In the genomic region with DNA sequence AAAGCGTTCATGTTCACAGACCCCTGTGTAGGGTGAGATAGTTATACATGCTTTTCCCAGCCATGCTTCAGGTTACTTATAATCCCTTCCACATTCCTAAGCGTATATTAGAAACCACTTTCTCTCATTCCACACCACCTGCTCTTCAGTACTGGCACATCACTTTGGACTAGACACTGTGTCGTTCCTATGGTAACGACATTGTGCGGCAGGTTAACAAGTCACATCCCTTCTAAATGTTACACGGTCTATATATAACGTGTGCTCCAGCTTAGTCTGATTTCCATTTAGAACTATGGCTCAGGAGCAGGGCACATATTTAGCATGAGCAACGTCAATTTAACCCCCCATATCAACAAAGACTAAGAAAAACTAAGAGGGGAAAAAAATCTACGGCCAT, we compare ENCODE assay signal across 26 mouse cellular contexts. TPM values are rescaled to one million over a fixed set of nuclear protein-coding genes. Genes with fewer than 3 reads are reported as not detected.
DNase-seq lines count a peak whose midpoint lies in the region; ATAC-seq and TF ChIP-seq lines count a peak whose summit lies in the region.
"Had no signal": no experiment of that assay in that cellular context is flagged by ENCODE, and none has a peak within 500 bp of the region (broad histone marks: within the 10 kb centered on the region; RNA-seq: fewer than 3 reads in every experiment).

No protein-coding gene starts in this region.

- H3K79me2 ChIP-seq in heart, adult 2 months (replicated peaks; ENCODE audit: control insufficient read depth, insufficient read depth, low read length), result no peaks in the 10 kb centered on the region

- no peak overlapping the region for H3K4me2 ChIP-seq in embryonic facial prominence, embryonic 12.5 days (replicated peaks)
- H3K4me2 ChIP-seq: embryonic facial prominence, embryonic 13.5 days; forebrain, embryonic 13.5 days; heart, embryonic 13.5 days; hindbrain, embryonic 13.5 days; intestine, embryonic 15.5 days had no signal

- DNase-seq in embryonic facial prominence, embryonic 10.5 days (ENCODE audit: low spot score), result no peak
- DNase-seq in heart, adult 2 months, result no peak
- DNase-seq in heart, postnatal 4 days, result no peak
- DNase-seq in brain, adult 2 months (ENCODE audit: low read depth, low spot score), result peak; percentile 47
- DNase-seq in left cerebral cortex, adult 2 months (ENCODE audit: extremely low spot score in 1 of 2, low spot score in 2 of 2), result no peak
- DNase-seq: adrenal gland, adult 8-10 months; adrenal gland, postnatal 25 days; cerebellum, adult 18-20 months; cerebellum, adult 9-10 months; cerebellum, postnatal 14 days; gastrocnemius, postnatal 10 days had no signal

- TF ChIP-seq EP300 in heart, adult 2 months (IDR thresholded peaks at IDR 0.05; ENCODE audit: insufficient read depth, low read depth, low read length), result no peak

- TF ChIP-seq POLR2A in heart, adult 2 months (IDR thresholded peaks at IDR 0.05; ENCODE audit: insufficient read depth, low read depth, low read length), result no peak
- no peak for TF ChIP-seq POLR2A in olfactory bulb, adult 2 months (IDR thresholded peaks at IDR 0.05; ENCODE audit: insufficient read depth, low read depth, low read length)

- H3K36me3 ChIP-seq in embryonic facial prominence, embryonic 12.5 days, result peaks cover 44% of the 10 kb centered on the region
- peaks cover 66% of the 10 kb centered on the region for H3K36me3 ChIP-seq in embryonic facial prominence, embryonic 10.5 days (replicated peaks)
- H3K36me3 ChIP-seq in heart, adult 2 months (ENCODE audit: control insufficient read depth, insufficient read depth, low read length), result peaks cover 29% of the 10 kb centered on the region
- H3K36me3 ChIP-seq: intestine, embryonic 15.5 days had no signal

- H3K9ac ChIP-seq in embryonic facial prominence, embryonic 12.5 days, result no peak overlapping the region
- H3K9ac ChIP-seq in heart, adult 2 months (ENCODE audit: low read depth, low read length), result no peak overlapping the region
- H3K9ac ChIP-seq: embryonic facial prominence, embryonic 13.5 days; forebrain, embryonic 13.5 days; heart, embryonic 13.5 days; hindbrain, embryonic 13.5 days; intestine, embryonic 15.5 days had no signal

- 80% methylated on average over 9 of the region's 9 CpGs for WGBS in embryonic facial prominence, embryonic 12.5 days
- 92% methylated on average over 9 of the region's 9 CpGs for WGBS in embryonic facial prominence, embryonic 10.5 days
- WGBS in heart, adult 2 months, result 80% methylated on average over 9 of the region's 9 CpGs
- 50% methylated on average over 9 of the region's 9 CpGs for WGBS in olfactory bulb, adult 2 months

- peak; percentile 56; the same call in 1 of the 2 replicates for ATAC-seq in embryonic facial prominence, embryonic 12.5 days (ENCODE audit: insufficient number of reproducible peaks, insufficient read depth, low FRiP score, low TSS enrichment)
- ATAC-seq: activated CD4-positive, CD25-positive, alpha-beta regulatory T cell, adult 4 months; forebrain, embryonic 13.5 days; forebrain, embryonic 16.5 days; hindbrain, embryonic 16.5 days; intestine, embryonic 15.5 days had no signal

- no peaks in the 10 kb centered on the region for H3K4me1 ChIP-seq in embryonic facial prominence, embryonic 12.5 days
- H3K4me1 ChIP-seq in embryonic facial prominence, embryonic 10.5 days, result no peaks in the 10 kb centered on the region
- peaks cover 5% of the 10 kb centered on the region; the same call in 1 of the 2 replicates for H3K4me1 ChIP-seq in heart, adult 2 months (ENCODE audit: control insufficient read depth, insufficient read depth, low read length)
- H3K4me1 ChIP-seq in olfactory bulb, adult 2 months (ENCODE audit: control insufficient read depth, insufficient read depth, low read length), result peaks cover 9% of the 10 kb centered on the region
- H3K4me1 ChIP-seq: embryonic facial prominence, embryonic 13.5 days; forebrain, embryonic 10.5 days; forebrain, embryonic 13.5 days; heart, embryonic 10.5 days; hindbrain, embryonic 10.5 days; hindbrain, embryonic 13.5 days; intestine, embryonic 15.5 days had no signal

- H3K4me3 ChIP-seq in embryonic facial prominence, embryonic 12.5 days, result no peak overlapping the region
- H3K4me3 ChIP-seq in embryonic facial prominence, embryonic 10.5 days, result no peak overlapping the region
- no peak overlapping the region for H3K4me3 ChIP-seq in heart, adult 2 months
- no peak overlapping the region for H3K4me3 ChIP-seq in olfactory bulb, adult 2 months (ENCODE audit: insufficient read depth, low read depth, low read length)
- H3K4me3 ChIP-seq in left cerebral cortex, adult 2 months, result no peak overlapping the region
- H3K4me3 ChIP-seq: embryonic facial prominence, embryonic 13.5 days; forebrain, embryonic 10.5 days; forebrain, embryonic 13.5 days; heart, embryonic 10.5 days; heart, embryonic 13.5 days; hindbrain, embryonic 10.5 days; hindbrain, embryonic 13.5 days; intestine, embryonic 15.5 days had no signal

- H3K27me3 ChIP-seq in embryonic facial prominence, embryonic 12.5 days, result no peaks in the 10 kb centered on the region
- no peaks in the 10 kb centered on the region for H3K27me3 ChIP-seq in embryonic facial prominence, embryonic 10.5 days (replicated peaks; ENCODE audit: low read depth, poor library complexity, severe bottlenecking)
- H3K27me3 ChIP-seq in heart, adult 2 months (ENCODE audit: control insufficient read depth, insufficient read depth, low read length), result no peaks in the 10 kb centered on the region
- H3K27me3 ChIP-seq: embryonic facial prominence, embryonic 13.5 days; forebrain, embryonic 13.5 days; heart, embryonic 13.5 days; hindbrain, embryonic 13.5 days; intestine, embryonic 15.5 days had no signal

- no peak overlapping the region for H3K27ac ChIP-seq in embryonic facial prominence, embryonic 12.5 days
- no peak overlapping the region for H3K27ac ChIP-seq in embryonic facial prominence, embryonic 10.5 days (replicated peaks)
- H3K27ac ChIP-seq in heart, adult 2 months, result peak overlapping the region; percentile 21
- H3K27ac ChIP-seq in olfactory bulb, adult 2 months (ENCODE audit: insufficient read depth, low read depth, low read length), result peak overlapping the region; percentile 8; the same call in 1 of the 2 replicates
- H3K27ac ChIP-seq in left cerebral cortex, adult 2 months, result no peak overlapping the region
- H3K27ac ChIP-seq: embryonic facial prominence, embryonic 13.5 days; forebrain, embryonic 10.5 days; forebrain, embryonic 13.5 days; heart, embryonic 10.5 days; heart, embryonic 13.5 days; hindbrain, embryonic 10.5 days; hindbrain, embryonic 13.5 days; intestine, embryonic 15.5 days had no signal

- intact Hi-C loops in heart, adult 2 months (cut with DNase I), result no loop called here
- intact Hi-C loops in left cerebral cortex, adult 2 months (cut with DNase I), result no loop called here

- no peak for TF ChIP-seq CTCF in heart, adult 2 months (IDR thresholded peaks at IDR 0.05)
- TF ChIP-seq CTCF in olfactory bulb, adult 2 months (IDR thresholded peaks at IDR 0.05; ENCODE audit: insufficient read depth, low read depth, low read length), result no peak
- TF ChIP-seq CTCF in left cerebral cortex, adult 2 months (IDR thresholded peaks at IDR 0.05), result no peak

- no peaks in the 10 kb centered on the region for H3K9me3 ChIP-seq in embryonic facial prominence, embryonic 12.5 days
- H3K9me3 ChIP-seq in embryonic facial prominence, embryonic 10.5 days, result no peaks in the 10 kb centered on the region
- H3K9me3 ChIP-seq: embryonic facial prominence, embryonic 13.5 days; forebrain, embryonic 10.5 days; forebrain, embryonic 13.5 days; heart, embryonic 10.5 days; hindbrain, embryonic 10.5 days; hindbrain, embryonic 13.5 days; intestine, embryonic 15.5 days had no signal

RNA-seq across cellular contexts. Expression of a gene that starts 14.7 kb away (rescaled TPM):
- polyA plus RNA-seq in embryonic facial prominence, embryonic 12.5 days (2016; fragmentation: Nextera tagmentation; extraction: Ambion mirVana), result not detected in 2 replicates
- not detected in 2 replicates for polyA plus RNA-seq in embryonic facial prominence, embryonic 10.5 days (2016; fragmentation: Nextera tagmentation; extraction: Ambion mirVana)
- under 1 TPM; 0.09 to 0.39 TPM for total RNA-seq in heart, adult 2 months (2021)
- 0.50 and 1.0 TPM in 2 replicates for polyA plus RNA-seq in heart, adult 2 months (2012; rRNA removed)
- not detected for total RNA-seq in heart, postnatal 4 days (2021)
- not detected in 2 replicates for polyA plus RNA-seq in olfactory bulb, adult 2 months (2012; ENCODE audit: insufficient read depth, insufficient read length, low replicate concordance, missing spikeins)
- not detected for total RNA-seq in left cerebral cortex, adult 2 months (2021)
- total RNA-seq: ES-E14 had no signal
- polyA plus RNA-seq: activated CD4-positive, CD25-positive, alpha-beta regulatory T cell, adult 4 months; embryonic facial prominence, embryonic 13.5 days; forebrain, embryonic 10.5 days; forebrain, embryonic 13.5 days; forebrain, embryonic 16.5 days; heart, postnatal 0 days had no signal

RNA-seq across cellular contexts. Expression of a gene that starts 20.1 kb away (rescaled TPM):
- polyA plus RNA-seq in embryonic facial prominence, embryonic 12.5 days (2016; fragmentation: Nextera tagmentation; extraction: Ambion mirVana), result 407 and 439 TPM in 2 replicates
- polyA plus RNA-seq in embryonic facial prominence, embryonic 10.5 days (2016; fragmentation: Nextera tagmentation; extraction: Ambion mirVana), result 545 and 577 TPM in 2 replicates
- 1,000 to 10,000 TPM; 2,754 to 3,232 TPM for total RNA-seq in heart, adult 2 months (2021)
- 2,197 and 2,972 TPM in 2 replicates for polyA plus RNA-seq in heart, adult 2 months (2012; rRNA removed)
- 1,000 to 10,000 TPM; 1,364 to 1,397 TPM for total RNA-seq in heart, postnatal 4 days (2021)
- polyA plus RNA-seq in olfactory bulb, adult 2 months (2012; ENCODE audit: insufficient read depth, insufficient read length, low replicate concordance, missing spikeins), result 432 and 608 TPM in 2 replicates
- total RNA-seq in left cerebral cortex, adult 2 months (2021), result 100 to 1,000 TPM; 818 to 835 TPM

Comparison
In these comparisons a context has a peak if more than half of its experiments do, and no peak if none do; other contexts are left out.
1. H3K27ac ChIP-seq: peak in heart, adult 2 months (single experiment) and olfactory bulb, adult 2 months (single experiment); none in embryonic facial prominence, embryonic 12.5 days (single experiment), embryonic facial prominence, embryonic 10.5 days (single experiment) and left cerebral cortex, adult 2 months (single experiment).